Mouse (Mus musculus) kidney, adult 9 months (tissue): Measurements from ENCODE around the gene Nabp1.

Source experiments
- DNase-seq: peaks from one replicate; pipeline ENCODE4 v3.0.0; 2022

Gene Nabp1

DNA sequence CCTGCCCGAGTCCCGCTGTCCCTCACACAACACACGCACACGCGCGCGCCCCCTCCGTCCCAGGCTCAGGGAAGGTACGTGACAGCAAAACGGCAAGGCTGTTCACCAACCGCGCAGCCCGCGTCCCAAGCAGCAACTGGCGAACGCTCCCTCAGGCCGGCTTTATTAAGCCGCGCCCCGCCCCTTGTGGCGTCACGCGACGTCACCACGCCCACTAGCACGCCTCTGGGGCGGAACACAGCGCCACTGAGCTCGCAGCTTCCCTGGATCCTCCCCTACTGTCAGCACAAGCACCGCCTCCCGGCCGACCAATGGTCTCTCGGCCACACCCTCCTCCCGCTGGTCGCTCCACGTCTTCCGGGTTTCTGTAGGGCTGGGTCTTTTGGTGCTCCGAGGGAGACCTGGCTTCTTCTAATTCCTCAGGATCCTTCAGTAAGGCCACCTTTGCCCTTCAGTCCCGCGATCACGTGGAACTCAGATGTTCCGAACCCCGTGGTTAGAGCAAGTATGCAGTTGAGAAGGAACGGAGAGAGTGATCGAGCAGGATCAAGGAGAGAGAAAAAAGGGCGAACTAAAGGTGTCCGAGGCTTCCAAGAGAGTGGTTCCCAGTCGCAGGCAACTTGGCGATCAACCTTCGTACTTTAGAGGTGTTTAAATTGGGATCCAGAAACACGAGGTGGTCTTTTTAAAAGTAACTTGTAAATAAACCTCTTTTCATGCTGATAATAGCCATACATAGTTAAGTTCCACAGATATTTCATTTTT is at the start of gene Nabp1:
Gene Nabp1, minus strand, starts transcription at position 164 of the 765 bp plus-strand sequence.
- peak; percentile 99 for DNase-seq

DNA sequence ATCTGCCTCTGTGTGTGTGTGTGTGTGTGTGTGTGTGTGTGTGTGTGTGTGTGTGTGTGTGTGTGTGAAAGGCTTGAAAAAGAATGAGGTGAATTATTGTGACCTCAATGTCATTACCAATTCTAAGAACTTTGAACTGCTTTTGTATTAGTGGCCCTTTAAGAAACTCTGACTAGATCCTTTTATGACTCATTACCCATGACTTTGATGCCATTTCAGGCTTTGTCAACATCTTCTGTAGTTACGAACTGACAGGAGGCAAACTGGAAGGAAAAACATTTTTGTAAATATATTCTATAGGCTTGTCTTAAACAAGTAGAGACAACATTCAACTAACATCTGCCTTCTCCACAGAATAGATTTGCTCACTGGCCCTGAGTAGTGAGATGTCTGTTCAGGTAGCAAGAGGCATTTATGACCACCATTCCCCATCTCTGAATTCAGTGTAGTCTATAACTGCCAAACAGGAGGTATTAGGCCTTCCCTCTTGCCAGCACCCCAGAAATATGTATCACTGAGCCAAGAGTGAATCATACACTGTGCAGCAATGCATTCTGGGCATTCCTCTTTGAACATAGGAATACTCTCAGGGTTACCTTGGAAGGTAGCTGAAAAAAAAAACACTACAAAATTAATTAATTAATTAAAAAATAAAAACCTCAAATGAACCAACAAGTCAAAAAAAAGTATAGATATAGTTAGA is 47.5 kb upstream of the Nabp1 start:
- DNase-seq, result no peak

DNA sequence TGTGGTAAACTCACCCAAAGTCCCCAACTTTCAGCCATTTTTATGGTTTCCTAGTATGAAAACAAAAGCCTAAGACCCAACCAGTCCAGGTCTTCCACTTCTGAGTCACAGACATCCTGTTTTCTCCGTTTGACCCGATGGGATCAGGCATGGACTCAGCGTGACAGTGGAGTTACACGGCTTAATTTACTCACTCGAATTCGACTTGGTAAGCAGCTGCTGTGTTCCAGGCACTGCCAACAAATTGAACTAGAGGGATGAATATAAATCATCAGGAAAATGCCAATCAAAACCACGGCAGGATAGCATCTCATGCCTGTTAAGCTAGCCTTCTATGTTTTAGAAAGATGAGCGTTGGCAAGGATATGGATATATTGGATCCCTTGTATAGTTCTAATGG is 43.4 kb upstream of the Nabp1 start:
- no peak for DNase-seq

DNA sequence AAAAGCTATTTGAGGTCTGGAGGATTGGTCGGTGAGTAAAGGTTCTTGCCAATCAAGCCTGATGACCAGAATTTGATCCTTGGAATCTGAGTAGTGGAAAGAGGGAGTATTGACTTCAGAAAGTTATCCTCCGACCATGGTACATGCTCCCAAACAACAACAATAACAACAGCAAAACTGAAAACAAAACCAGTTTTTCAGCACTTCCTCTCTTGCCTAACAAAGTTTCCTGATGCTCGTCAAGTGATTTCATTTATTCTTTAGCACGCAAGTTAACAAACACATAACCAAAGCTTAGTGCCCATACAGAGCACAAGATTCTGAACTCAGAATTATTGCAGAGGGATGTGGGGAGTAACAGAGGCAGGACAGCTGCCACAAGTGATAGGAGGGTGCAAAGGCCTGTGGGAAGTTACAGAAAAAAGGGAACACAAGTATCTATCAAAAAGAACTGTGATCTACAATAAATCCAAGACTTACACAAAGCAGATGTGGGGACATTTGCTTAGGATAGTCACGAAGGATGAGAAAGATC is 42.1 kb upstream of the Nabp1 start:
- no peak for DNase-seq

DNA sequence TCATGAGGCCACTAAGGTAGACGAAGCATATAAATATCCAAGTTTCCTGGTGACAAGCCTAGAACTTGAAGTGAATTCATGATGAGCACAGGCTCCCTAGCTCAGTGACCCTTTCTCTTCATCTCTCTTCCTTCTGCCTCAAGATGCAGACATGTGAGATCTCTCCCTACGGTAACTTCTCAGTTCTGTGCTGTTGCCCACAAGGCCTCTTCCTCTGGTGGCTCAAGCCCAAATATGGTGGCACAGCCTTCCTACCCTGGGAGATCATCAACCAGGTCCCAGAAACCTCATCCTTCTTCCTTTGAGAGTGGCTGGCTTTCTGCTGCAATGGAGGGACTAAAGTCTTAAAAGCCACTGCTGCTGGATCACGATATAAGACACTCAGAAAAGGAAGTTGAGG is 40.9 kb upstream of the Nabp1 start:
- no peak for DNase-seq

DNA sequence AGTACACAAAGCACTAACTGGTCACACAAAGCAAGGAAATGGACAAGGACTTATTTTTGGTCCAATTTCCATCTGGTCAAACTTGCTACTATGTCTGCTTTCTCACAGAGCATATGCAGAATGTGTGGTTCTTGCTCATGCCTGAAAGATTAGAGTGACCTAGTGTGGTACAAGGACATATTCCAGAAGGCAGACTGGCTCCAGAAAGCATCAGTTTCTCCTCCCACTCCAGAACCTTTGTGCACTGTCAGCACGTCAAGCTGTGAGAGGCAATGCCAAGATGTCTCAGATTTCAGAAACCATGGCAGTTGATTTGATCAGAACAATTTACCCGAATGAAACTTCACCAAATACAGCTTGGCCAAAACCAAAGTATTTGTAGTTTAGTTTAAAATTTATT is 37.4 kb upstream of the Nabp1 start:
- DNase-seq, result no peak

DNA sequence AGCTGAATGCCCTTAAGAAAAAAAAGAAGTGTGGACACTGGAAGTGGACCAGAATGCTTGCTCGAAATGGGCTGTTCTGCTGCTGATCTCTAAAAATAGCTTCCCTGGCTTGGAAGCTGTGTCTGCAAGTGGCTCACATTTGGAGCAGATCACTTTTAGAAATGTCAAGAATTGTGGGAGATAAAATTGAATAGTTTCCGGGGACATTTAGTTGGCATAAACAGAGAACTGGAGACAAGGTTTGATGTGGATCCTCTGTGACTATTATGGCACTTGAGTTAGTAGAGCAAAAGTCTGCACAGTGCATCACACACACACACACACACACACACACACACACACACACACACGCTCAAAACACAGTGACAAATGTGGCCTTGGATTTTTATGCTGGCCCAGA is 36.8 kb upstream of the Nabp1 start:
- no peak for DNase-seq

DNA sequence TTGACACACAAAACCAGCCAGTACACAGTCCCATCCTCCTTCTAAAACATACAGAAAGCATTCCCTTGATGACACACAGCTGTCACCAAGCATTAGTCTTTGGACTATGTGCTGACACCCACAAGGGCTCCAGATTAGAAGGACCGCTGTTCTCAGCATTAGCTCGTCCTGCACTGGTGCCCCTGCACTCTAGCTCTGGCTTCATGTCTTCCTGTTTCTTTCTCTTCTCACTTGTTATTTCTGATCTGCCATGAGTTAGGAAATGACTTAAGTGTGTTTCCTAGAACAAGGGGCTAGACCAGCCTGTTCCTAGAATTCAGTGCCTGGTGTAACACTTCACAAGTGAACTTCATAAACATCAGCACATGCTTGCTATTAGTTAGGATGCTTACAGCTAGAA is 36.2 kb upstream of the Nabp1 start:
- no peak for DNase-seq

DNA sequence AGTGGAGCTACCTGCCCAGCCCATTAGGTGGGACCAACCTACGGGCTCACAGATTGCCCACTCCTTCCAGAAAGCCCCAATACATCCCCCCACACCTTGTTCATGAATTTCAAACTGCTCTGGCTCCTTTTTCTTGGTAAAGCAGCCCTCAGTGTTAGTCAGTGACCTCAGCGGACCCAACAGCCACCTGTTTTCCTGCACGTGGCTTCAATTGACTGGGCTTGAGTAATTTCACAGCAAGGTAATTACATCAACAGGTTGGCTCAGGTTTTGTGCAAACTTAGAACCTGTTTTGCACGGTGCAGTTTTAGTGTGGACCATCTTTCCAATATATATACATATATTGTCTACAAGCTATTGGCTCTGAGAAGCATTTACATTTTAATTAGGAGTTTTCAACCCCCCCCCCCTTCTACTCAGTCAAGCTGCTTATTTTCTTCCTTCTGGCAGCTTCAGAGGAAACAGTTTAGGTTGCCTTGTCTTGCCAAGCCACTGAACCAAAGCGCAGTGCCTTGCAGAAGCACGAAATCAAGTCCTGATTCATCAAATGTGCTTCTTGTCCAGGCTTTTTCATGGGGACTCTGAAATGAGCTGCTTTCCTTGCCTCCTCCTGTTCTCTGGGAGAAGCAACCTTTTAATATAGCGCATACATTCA is 35.0 kb upstream of the Nabp1 start:
- peak; percentile 89 for DNase-seq

DNA sequence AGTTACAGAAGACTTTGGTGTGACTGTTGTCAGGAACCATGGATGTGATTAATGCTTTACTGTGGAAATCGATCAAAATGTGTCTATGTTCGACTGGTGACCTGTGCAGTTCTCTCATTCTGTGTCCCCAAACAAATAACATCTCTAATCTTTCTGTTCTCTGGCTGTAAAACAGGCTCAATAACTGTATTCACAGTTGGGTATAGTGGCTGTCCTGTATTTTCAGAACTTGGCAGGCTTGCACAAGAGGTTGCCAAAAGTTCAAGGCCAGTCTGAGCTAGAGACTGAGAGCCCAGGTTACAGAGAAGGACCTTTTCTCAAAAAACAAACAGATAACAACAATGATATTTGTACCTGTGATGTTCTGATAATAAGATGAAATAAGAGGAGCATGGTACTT is 34.1 kb upstream of the Nabp1 start:
- no peak for DNase-seq

DNA sequence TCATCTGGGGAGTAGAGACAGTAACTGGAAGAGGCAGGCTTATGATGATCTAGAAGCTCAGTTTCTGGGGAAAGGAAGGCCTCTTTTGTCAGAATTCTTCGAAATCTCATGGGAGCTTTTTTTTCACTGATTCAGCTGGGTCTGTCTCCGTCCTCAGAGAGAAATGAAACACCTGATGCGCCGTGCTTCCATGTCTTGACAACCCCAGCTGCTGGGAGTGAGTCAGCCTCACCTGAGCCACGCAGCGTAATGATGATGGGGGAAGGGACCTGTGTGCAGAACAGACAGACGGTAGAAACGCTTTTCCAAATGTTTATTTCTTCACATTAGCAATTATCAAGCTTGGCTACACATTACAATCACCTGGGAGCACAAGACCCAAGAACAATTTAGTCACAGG is 31.6 kb upstream of the Nabp1 start:
- DNase-seq, result no peak

DNA sequence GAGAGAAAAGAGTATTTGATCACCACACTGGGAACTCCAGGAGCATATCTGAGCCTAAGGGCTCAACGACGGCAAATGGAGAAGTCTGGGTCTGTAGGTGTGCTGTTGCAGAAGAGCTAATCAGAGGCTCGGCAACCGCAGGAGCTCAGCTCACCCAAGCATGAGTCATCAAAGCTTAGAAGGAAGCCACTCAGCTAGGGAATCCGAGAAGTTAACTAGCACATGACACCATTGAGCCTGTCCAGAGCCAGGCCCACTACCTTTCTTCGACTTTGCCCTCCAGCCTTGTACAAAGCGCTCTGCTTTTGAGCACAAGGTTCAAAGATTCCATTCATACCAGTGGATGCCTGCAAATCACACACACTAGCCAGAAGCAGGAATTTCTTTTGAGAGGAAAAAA is 30.9 kb upstream of the Nabp1 start:
- peak; percentile 93 for DNase-seq

DNA sequence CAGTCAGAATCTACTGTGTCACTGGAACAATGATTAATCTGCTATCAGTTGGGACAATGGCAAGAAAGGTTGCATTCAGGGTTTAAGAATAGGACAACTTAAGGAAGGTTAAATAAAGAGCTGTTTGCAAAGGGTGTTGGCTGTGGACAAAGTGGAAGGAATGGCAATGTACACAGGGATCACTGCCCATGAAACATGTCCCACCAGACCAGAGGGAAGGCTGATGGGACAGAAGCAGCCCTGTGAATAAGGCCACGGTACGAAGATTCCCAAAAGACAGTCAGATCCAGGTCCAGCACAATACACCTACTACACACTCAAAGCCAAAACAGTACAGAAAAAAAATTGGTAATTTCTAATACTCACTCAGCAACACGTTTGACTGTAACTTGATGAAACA is 30.3 kb upstream of the Nabp1 start:
- no peak for DNase-seq

DNA sequence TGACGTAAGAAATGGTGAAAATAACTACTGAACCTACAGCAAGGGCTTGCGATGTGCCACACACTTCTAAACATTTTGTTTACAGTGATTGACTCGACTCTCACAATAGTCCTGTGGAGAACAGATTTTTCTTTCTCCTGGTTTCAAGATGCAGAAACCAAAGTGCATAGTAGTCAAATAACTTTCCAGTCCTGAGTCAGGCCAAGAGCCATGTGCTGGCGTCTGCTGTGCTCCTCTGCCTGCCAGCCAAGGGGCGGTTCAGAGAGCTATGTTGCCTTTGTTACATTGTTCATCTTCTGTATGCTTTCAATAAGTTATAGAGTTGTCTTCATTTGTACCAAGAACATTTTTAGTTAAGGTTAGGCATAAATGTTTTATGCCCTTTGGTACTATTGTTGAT is 29.2 kb upstream of the Nabp1 start:
- peak; percentile 49 for DNase-seq

DNA sequence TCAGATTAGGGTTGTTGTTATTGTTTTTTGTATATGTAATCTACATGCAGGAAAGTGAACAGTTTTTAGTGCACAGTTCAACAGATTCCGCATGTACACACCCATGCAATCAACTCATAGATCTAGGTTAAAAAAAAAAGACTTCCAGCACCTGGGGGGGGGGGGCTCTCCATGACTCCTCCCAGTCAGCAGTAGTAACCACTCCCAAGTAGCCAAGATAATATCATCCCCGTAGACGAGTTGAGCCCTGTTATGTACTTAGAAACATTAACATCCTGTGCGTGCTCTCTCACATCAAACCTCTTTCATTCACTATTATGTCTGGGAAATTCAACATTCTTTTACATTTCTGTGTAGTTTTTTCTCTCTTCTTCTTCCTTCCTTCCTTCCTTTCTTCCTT is 28.0 kb upstream of the Nabp1 start:
- no peak for DNase-seq

DNA sequence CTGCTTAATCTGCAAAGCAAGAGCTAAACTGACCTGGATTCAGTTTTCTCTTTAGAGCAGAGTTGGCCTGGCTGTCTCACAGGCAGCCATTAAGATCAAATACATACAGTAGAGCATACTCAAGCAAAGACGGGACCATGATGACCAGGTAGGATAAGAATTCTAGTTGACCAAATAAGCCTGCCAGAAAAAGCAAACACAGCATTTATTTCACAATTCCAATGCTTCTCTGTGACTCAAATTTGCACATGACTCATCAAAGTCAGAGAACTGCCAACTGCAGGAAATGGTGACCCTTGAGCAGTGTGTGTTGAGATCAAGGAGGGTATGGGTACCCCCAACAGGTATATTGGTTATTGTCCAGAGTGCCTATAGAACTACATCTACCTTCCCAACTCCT is 27.4 kb upstream of the Nabp1 start:
- DNase-seq, result no peak

DNA sequence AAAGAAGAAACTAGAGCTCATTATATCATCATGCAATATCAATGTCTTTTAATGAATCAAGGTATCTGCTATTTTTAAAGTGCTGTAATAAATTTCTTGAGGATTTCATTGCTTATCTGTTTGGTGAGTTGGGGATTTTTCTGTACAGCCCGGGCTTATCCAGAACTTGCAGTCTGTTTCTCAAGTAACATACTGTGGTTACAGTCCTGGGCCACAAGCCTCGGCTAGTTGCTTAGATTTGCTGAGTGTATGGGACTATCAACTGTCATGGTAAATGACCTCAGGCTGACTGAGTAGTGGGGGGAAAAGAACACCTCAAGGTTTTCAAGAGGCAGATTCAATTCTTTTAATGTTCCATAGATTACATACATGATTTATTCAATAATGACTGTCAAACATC is 24.8 kb upstream of the Nabp1 start:
- DNase-seq, result no peak

DNA sequence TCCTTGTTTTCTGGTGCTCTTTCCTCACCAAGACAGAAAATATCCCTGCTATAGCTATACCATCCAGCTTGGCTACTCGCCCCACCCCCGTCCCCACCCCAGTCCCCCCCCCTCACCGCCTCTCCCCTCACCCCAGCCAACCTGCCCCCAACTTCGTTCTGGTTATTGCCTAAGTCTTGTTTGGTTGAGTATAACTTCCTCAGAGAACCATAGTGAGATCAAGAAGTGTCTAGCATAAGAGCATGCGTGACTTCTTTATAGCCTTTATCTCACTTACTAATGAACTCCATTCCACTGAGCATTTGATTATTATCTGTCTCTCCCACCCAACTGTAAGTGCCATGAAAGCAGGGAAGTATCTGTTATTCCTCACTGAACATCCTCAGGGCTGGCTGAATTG is 24.1 kb upstream of the Nabp1 start:
- DNase-seq, result no peak

DNA sequence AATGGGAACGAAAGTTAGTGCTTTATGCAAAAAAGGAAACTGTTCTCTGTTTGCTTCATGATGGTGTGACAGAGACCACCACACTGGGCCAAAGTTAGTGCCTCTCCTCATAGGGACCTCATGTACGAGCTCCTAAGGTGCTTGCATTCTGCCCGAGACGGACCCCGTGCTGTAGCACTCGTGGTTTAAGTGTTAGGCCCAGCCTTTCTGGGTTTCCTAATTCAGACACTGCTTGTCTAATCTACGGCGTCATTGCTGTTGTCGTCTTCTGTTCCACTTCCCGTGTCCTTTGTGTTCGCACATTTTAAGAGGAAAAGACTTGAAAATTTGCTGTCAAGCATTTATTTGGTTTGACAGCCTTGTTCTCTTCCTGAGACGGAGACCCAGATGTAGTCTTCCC is 23.0 kb upstream of the Nabp1 start:
- DNase-seq, result no peak

DNA sequence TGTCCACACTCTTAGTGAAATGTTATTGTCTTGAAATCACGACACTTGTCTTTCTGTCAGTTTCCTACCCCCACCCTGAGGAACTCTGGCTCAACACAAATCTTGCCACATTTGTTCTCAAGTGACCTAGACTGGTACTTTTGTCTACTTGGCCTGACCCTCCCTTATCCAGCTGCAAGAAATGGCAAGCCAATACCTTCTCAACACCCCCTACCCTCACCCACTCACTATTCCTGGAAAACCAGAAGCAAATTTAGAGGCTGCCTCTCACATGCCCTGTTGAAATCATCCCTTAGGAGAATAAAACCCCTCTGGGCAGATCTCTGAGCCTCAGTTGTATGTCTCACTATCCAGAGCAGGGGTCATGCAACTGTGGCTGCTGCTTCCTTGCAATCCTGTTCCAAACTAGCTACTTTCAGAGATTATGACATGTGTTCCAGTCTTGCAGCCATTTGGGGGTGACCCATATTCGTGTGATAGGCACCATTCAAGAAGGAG is 20.4 kb upstream of the Nabp1 start:
- DNase-seq, result no peak

DNA sequence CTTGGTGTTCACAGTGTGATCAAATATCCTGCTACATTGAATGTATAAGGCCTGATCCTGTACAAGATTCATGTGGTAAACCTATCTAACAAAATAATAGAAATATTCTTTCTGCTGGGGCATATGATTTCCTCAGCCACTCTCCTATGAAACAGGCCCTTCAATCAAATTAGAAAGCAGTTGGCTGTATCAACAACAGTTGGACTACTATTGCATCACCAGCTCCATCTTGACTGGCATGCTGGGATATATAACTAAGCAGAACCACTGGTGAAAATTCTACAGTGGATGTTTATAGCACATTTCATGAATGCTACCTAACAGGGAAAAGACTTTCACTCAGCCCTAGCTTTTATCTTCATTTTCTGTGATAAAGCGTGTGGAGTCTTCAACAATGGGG is 17.9 kb upstream of the Nabp1 start:
- DNase-seq, result no peak

DNA sequence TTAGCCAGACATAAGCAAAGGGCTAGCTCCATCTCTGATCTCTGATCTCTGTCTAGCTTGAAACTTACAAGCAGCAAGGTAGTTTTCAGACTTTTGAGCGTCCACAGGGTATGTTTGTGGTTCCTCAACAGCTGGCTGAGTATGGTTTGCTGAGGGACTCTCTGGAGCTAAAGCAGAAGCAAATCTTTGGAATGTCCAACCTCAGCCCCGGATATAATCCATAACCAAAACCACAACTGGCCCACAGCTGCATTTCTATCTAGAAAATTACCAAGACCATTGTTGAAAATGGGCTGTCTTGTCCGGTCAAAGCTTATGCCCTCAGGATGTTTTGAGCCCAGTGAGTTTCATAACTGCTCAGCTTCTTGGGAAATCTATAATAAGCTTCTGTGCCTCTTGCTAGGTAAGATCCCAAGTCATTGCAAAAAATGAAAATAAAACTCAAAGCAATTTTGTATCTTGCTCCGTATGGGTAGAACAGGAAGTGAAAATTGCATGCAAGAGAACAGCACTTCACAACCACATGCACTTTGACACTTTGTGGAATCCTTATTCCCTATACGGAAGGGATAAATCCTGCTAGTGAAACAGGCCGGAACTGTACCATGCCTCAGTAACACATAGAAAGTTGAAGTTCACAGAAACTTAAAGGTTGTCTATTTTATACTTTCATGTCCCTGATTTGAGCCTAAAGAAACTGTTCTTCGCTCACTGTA is 15.5 kb upstream of the Nabp1 start:
- no peak for DNase-seq

DNA sequence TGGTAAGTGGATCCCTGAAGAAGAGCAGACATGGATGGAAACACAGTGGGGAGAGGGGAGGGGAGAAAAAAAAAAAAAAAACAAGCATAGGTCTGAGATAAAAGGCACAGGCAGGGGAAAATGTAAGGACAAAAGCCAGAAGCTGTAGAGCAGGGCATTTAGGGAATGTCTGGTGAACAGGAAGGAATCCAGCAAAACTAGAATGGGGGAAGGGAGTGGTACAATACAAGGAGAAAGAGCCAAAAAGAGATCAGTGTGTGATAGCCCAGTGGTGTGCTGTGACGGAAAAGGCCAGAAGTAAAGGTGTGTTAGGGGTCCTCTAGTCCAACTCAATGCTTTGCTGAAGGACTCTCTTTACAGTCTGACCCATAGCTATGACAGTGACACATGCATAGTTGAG is 8.1 kb upstream of the Nabp1 start:
- DNase-seq, result no peak
